Mouse (Mus musculus) layer of hippocampus, postnatal 25 days (tissue): Measurements from ENCODE around the gene H2-Q1. TPM values are rescaled to one million over a fixed set of nuclear protein-coding genes. Genes with fewer than 3 reads are reported as not detected.
"Not testable (repeated sequence)": the region's sequence is repeated elsewhere in the genome, so short reads cannot be mapped to it uniquely, and the experiment has no call there.

Experiments used
- DNase-seq, 2 experiments: peaks; one replicate each; pipeline ENCODE4 v3.0.0; 2022; ENCODE audit warnings: mixed read lengths in 2 of 2, low spot score in 1 of 2; ENCODE audit errors: extremely low spot score in 1 of 2
- total RNA-seq, 2 experiments: library from RNA; stranded (reverse); gene quantifications; 2 replicates each; pipeline ENCODE4 v1.2.3; 2021

H2-Q1 gene
- total RNA-seq, 2 experiments from 2014 or later, result 0.42 TPM; not detected in 1

DNA sequence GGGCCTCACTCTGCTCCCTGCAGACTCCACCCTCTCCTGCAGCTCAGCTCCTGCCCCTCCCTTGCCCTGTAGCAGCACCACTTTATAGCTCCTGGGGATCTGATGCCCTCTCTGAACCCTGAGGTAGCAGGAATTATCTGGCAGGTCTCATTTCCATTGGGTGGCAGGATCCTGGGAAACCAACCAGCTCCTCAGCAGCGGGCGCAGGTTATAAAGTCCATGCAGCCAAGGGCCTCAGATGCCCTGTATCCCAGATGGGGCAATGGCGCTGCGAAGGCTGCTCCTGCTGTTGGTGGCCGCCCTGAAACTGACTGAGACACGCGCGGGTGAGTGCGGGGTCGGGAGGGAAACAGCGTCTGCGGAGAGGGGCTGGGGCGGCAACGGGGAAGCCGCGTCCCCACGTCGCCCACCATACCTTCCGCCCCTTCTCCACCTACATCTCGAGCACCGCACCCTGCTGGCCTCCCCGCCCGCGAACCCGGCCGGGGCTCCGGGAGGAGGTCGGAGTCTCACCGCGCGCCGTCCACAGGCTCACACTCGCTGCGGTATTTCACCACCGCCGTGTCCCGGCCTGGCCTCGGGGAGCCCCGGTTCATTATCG, 22.0 kb downstream of the H2-Q1 start, which contains the start of gene H2-Q2:
H2-Q2 (plus strand) TSS at position 172 of the 601 bp plus-strand sequence.
- DNase-seq, result no peak

GRCm38 (mm10) chr17:35342711-35343476, 22.7 kb downstream of the H2-Q1 start:
- DNase-seq, result no peak

- not testable (repeated sequence) for DNase-seq
Observed at GRCm38 (mm10) chr17:35347659-35348058, 27.5 kb downstream of the H2-Q1 start.

- DNase-seq, result not testable (repeated sequence)
Observed at GRCm38 (mm10) chr17:35353275-35353674, 33.1 kb downstream of the H2-Q1 start.

- no peak for DNase-seq
Observed at GRCm38 (mm10) chr17:35354071-35354470, 33.9 kb downstream of the H2-Q1 start.

- no peak for DNase-seq
Observed at GRCm38 (mm10) chr17:35357086-35357485, 36.9 kb downstream of the H2-Q1 start.

DNA sequence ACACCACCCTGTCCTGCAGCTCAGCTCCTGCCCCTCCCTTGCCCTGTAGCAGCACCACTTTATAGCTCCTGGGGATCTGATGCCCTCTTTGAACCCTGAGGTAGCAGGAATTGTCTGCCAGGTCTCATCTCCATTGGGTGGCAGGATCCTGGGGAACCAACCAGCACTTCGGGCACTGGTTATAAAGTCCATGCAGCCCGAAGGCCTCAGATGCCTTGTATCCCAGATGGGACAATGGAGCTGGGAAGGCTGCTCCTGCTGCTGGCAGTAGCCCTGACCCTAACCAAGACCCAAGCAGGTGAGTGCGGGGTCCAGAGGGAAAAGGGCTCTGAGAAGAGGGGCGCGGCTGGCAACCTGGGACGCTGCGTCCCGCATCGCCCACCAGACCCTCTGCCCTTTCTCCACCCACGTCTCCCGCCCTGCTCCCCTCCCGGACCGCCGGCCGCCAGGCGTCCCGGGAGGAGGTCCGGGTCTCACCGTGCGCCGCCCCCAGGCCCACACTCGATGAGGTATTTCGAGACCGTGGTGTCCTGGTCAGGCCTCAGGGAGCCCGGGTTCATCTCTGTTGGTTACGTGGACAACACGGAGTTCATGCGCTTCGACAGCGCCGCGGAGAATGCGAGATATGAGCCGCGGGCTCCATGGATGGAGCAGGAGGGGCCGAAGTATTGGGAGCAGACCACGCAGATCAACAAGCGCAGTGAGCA, 38.7 kb downstream of the H2-Q1 start:
- DNase-seq, result no peak

DNA sequence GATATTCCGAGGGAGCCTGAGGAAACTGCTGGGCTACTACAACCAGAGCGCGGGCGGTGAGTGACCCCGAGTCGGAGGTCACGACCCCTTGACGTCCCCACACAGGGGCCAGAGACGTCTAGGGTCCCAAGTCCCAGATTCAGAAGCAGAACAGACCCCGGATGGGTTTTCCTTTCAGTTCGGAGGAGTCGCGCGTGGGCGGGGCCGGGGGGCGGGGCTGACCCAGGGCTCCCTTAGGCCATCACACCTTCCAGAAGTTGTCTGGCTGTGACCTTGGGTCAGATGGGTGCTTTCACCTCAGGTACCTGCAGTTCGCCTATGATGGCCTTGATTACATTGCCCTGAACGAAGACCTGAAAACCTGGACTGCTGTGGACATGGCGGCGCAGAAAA, 39.3 kb downstream of the H2-Q1 start:
- DNase-seq, result no peak

Other genes with a start within 250 kb of the H2-Q1 start
- 1 to 10 TPM; 4.1 to 4.3 TPM for gene Ly6g6e, start 243.5 kb upstream of the H2-Q1 start, total RNA-seq
- gene Ly6g6d, start 242.3 kb upstream of the H2-Q1 start, total RNA-seq, result 1 to 10 TPM in 1 of 2 experiments, under 1 TPM in 1; 0.80 to 1.2 TPM
- not detected for gene Ly6g6f, start 234.8 kb upstream of the H2-Q1 start, total RNA-seq
- 10 to 100 TPM; 97.9 to 98.1 TPM for gene Abhd16a, start 231.1 kb upstream of the H2-Q1 start, total RNA-seq
- gene Ly6g5c, start 212.1 kb upstream of the H2-Q1 start, total RNA-seq, result not detected
- under 1 TPM; 0.42 to 0.54 TPM for gene Ly6g5b, start 205.0 kb upstream of the H2-Q1 start, total RNA-seq
- gene Gpank1, start 198.9 kb upstream of the H2-Q1 start, total RNA-seq, result 10 to 100 TPM; 14.2 to 14.4 TPM
- gene Csnk2b, start 198.4 kb upstream of the H2-Q1 start, total RNA-seq, result 100 to 1,000 TPM; 179 to 181 TPM
- 10 to 100 TPM; 27.0 to 27.3 TPM for gene D17H6S53E, start 194.0 kb upstream of the H2-Q1 start, total RNA-seq
- not detected for gene Apom, start 188.4 kb upstream of the H2-Q1 start, total RNA-seq
- gene Bag6, start 185.2 kb upstream of the H2-Q1 start, total RNA-seq, result 100 to 1,000 TPM; 290 to 320 TPM
- gene Prrc2a, start 155.5 kb upstream of the H2-Q1 start, total RNA-seq, result 100 to 1,000 TPM; 302 to 353 TPM
- gene Aif1, start 144.3 kb upstream of the H2-Q1 start, total RNA-seq, result 10 to 100 TPM; 10.4 to 10.8 TPM
- gene Lst1, start 132.0 kb upstream of the H2-Q1 start, total RNA-seq, result 1 to 10 TPM; 8.1 to 8.9 TPM
- gene Ltb, start 126.0 kb upstream of the H2-Q1 start, total RNA-seq, result under 1 TPM; 0.42 to 0.54 TPM
- gene Tnf, start 118.4 kb upstream of the H2-Q1 start, total RNA-seq, result not detected
- under 1 TPM in 1 of 2 experiments, not detected in 1; 0.20 TPM for gene Lta, start 115.1 kb upstream of the H2-Q1 start, total RNA-seq
- gene Gm16181, start 99.6 kb upstream of the H2-Q1 start, total RNA-seq, result not detected
- 100 to 1,000 TPM; 607 to 639 TPM for gene Atp6v1g2, start 86.7 kb upstream of the H2-Q1 start, total RNA-seq
- gene Nfkbil1, start 84.6 kb upstream of the H2-Q1 start, total RNA-seq, result 10 to 100 TPM; 13.7 to 14.8 TPM
- 100 to 1,000 TPM; 213 to 229 TPM for gene Ddx39b, start 78.7 kb upstream of the H2-Q1 start, total RNA-seq
- gene H2-D1, start 57.7 kb upstream of the H2-Q1 start, total RNA-seq, result 10 to 100 TPM; 14.6 to 15.9 TPM
- under 1 TPM in 1 of 2 experiments, not detected in 1; 0.44 TPM for gene H2-Q2, start 21.8 kb downstream of the H2-Q1 start, total RNA-seq
- gene H2-Q4, start 59.2 kb downstream of the H2-Q1 start, total RNA-seq, result 1 to 10 TPM; 1.5 to 1.9 TPM
- gene H2-Q6, start 104.4 kb downstream of the H2-Q1 start, total RNA-seq, result not detected
- under 1 TPM; 0.10 to 0.38 TPM for gene H2-Q7, start 118.8 kb downstream of the H2-Q1 start, total RNA-seq
- under 1 TPM in 1 of 2 experiments, not detected in 1; 0.09 TPM for gene H2-Q10, start 149.7 kb downstream of the H2-Q1 start, total RNA-seq
- under 1 TPM in 1 of 2 experiments, not detected in 1; 0.26 TPM for gene Pou5f1, start 185.6 kb downstream of the H2-Q1 start, total RNA-seq
- gene Tcf19, start 196.4 kb downstream of the H2-Q1 start, total RNA-seq, result 1 to 10 TPM; 4.7 to 6.1 TPM
- 10 to 100 TPM in 1 of 2 experiments, 1 to 10 TPM in 1; 8.0 to 10.5 TPM for gene Cchcr1, start 196.7 kb downstream of the H2-Q1 start, total RNA-seq
- gene Psors1c2, start 212.8 kb downstream of the H2-Q1 start, total RNA-seq, result under 1 TPM; 0.32 to 0.61 TPM
- under 1 TPM; 0.20 to 0.70 TPM for gene Cdsn, start 231.7 kb downstream of the H2-Q1 start, total RNA-seq
- not detected for gene 2300002M23Rik, start 247.0 kb downstream of the H2-Q1 start, total RNA-seq